Mouse (Mus musculus) cortical plate, adult 2 months (tissue): ENCODE measurements around the gene Met.

Experiments
- CTCF ChIP-seq: fragments of 200-500 bp; IDR thresholded peaks from 2 replicates; pipeline ENCODE4 v1.5.1; 2011; ENCODE audit warnings: mild to moderate bottlenecking, control low read depth, low read length; ENCODE audit not compliant: insufficient read depth; ENCODE audit errors: extremely low read depth
- POLR2A ChIP-seq: fragments of 200-500 bp; IDR thresholded peaks from 2 replicates; pipeline ENCODE4 v1.6.1; 2011; ENCODE audit warnings: mild to moderate bottlenecking, low read length, control low read depth; ENCODE audit not compliant: insufficient read depth; ENCODE audit errors: extremely low read depth

DNA sequence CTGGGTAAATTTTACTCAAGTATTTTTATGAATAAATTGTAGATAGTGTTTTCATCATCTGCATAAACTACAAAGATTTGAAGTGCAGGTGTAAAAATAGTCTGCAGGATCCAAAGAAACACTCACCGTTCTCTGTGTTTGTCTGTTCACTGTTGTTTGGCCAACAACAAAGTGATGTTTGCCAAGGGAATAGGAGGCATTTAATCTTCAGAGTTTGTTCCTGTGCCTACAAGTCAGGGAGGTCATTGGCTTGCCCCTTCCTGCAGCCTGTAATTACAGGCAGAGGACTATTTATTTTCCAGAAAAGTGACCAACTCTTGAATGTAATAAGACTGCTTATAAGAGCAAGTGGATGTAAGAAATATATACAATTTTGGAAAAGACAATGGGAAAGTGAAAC, 38.7 kb downstream of the Met start:
- TF ChIP-seq CTCF (no peak), POLR2A (no peak)
